Mouse (Mus musculus) lung, postnatal 0 days (tissue): ENCODE results near the gene Smim24. TPM values are rescaled to one million over a fixed set of nuclear protein-coding genes. Genes with fewer than 3 reads are reported as not detected.

Experiments used
- ATAC-seq: fragments of 200-750 bp; cut with Nextera tagmentation; 2 replicates; pipeline ENCODE4 v1.8.0; 2017; ENCODE audit warnings: moderate library complexity
- DNase-seq: peaks from one replicate; pipeline ENCODE4 v3.0.0-alpha.2; 2016; ENCODE audit warnings: low spot score
- H3K27ac ChIP-seq: fragments of 300-500 bp; sonication (generic); 2 replicates; pipeline ENCODE4 v1.5.1; 2014; ENCODE audit warnings: antibody characterized with exemption, mild to moderate bottlenecking, low read length, mixed read lengths
- H3K27me3 ChIP-seq: fragments of 300-500 bp; sonication (generic); replicated peaks from 2 replicates; pipeline ENCODE4 v1.6.1; 2014; ENCODE audit warnings: low read length, mixed read lengths; ENCODE audit not compliant: insufficient read depth
- H3K36me3 ChIP-seq: fragments of 300-500 bp; sonication (generic); 2 replicates; pipeline ENCODE4 v1.6.1; 2014; ENCODE audit warnings: low read length, mixed read lengths; ENCODE audit not compliant: insufficient read depth
- H3K4me1 ChIP-seq: fragments of 300-500 bp; sonication (generic); 2 replicates; pipeline ENCODE4 v1.6.1; 2014; ENCODE audit warnings: antibody characterized with exemption, low read depth, low read length, mixed read lengths; ENCODE audit not compliant: insufficient read depth
- H3K4me2 ChIP-seq: fragments of 300-500 bp; sonication (generic); replicated peaks from 2 replicates; pipeline ENCODE4 v1.6.1; 2014; ENCODE audit warnings: low read depth, mild to moderate bottlenecking, low read length, moderate library complexity, mixed read lengths
- H3K4me3 ChIP-seq: fragments of 300-500 bp; sonication (generic); 2 replicates; pipeline ENCODE4 v1.5.1; 2014; ENCODE audit warnings: low read depth, low read length
- H3K9ac ChIP-seq: fragments of 300-500 bp; sonication (generic); replicated peaks from 2 replicates; pipeline ENCODE4 v1.6.1; 2014; ENCODE audit warnings: low read depth, mild to moderate bottlenecking
- H3K9me3 ChIP-seq: fragments of 300-500 bp; sonication (generic); 2 replicates; pipeline ENCODE4 v1.6.1; 2016; ENCODE audit warnings: low read length, mixed read lengths
- CTCF ChIP-seq: IDR thresholded peaks from 2 replicates; pipeline ENCODE4 v1.5.1; 2016; ENCODE audit warnings: antibody characterized with exemption, mild to moderate bottlenecking
- EP300 ChIP-seq: IDR thresholded peaks from 2 replicates; pipeline ENCODE4 v1.6.1; 2016; ENCODE audit warnings: antibody characterized with exemption, mild to moderate bottlenecking, control low read depth
- WGBS: fragments of 180-500 bp; shearing (Covaris S2); extraction: QIAGEN DNeasy Blood & Tissue Kit; methylation state at CpG from one replicate; pipeline ENCODE4 v1.1.7; 2014; 5-methylcytosine and 5-hydroxymethylcytosine counted together
- polyA plus RNA-seq: library from polyadenylated mRNA; unstranded; fragments of >200 nt; fragmentation: Nextera tagmentation; extraction: Ambion mirVana; gene quantifications from 2 replicates; pipeline ENCODE4 v1.2.1, GENCODE M21; 2015

Gene Smim24
- polyA plus RNA-seq, 1 experiment from 2014 or later, result 3.1 TPM

- WGBS, result 65% methylated on average over 22 of the region's 22 CpGs
- no peak for ATAC-seq
Measured at GRCm38 (mm10) chr10:81400371-81401204, 7.7 kb downstream of the Smim24 start.

GRCm38 (mm10) chr10:81401205-81401520, 8.3 kb downstream of the Smim24 start:
- H3K9ac ChIP-seq, result no peak overlapping the region
- 42% methylated on average over 10 of the region's 10 CpGs for WGBS
- peak overlapping the region; percentile 77 for H3K27ac ChIP-seq
- no peak for TF ChIP-seq EP300
- no peak for TF ChIP-seq CTCF
- H3K4me3 ChIP-seq, result no peak overlapping the region
- H3K4me1 ChIP-seq, result peaks cover 15% of the 10 kb centered on the region
- peak; percentile 62 for DNase-seq
- peaks cover 33% of the 10 kb centered on the region for H3K36me3 ChIP-seq
- H3K4me2 ChIP-seq, result no peak overlapping the region
- H3K9me3 ChIP-seq, result no peaks in the 10 kb centered on the region
- ATAC-seq, result peak; percentile 34
- no peaks in the 10 kb centered on the region for H3K27me3 ChIP-seq

More at GRCm38 (mm10) chr10:81400371-81401204, 7.7 kb downstream of the Smim24 start:
- Histone ChIP-seq H3K9ac (no peak overlapping the region), H3K4me1 (peaks cover 15% of the 10 kb centered on the region), H3K4me3 (no peak overlapping the region), H3K36me3 (peaks cover 33% of the 10 kb centered on the region), H3K27ac (no peak overlapping the region), H3K27me3 (no peaks in the 10 kb centered on the region), H3K4me2 (no peak overlapping the region), H3K9me3 (no peaks in the 10 kb centered on the region)
- TF ChIP-seq EP300, result no peak
- no peak for TF ChIP-seq CTCF
- no peak for DNase-seq

- peak overlapping the region; percentile 25; the same call in 1 of the 2 replicates for H3K4me2 ChIP-seq
- H3K36me3 ChIP-seq, result peaks cover 33% of the 10 kb centered on the region
- H3K4me1 ChIP-seq, result peaks cover 15% of the 10 kb centered on the region
- no peaks in the 10 kb centered on the region for H3K9me3 ChIP-seq
- DNase-seq, result peak; percentile 91
- ATAC-seq, result peak; percentile 84
- peak overlapping the region; percentile 77 for H3K27ac ChIP-seq
- H3K27me3 ChIP-seq, result no peaks in the 10 kb centered on the region
- H3K9ac ChIP-seq, result no peak overlapping the region
- TF ChIP-seq EP300 (no peak), CTCF (peak; percentile 16; the same call in 1 of the 2 replicates)
- no peak overlapping the region for H3K4me3 ChIP-seq
- WGBS, result 12% methylated on average over 17 of the region's 18 CpGs
Measured at GRCm38 (mm10) chr10:81401521-81402226, 8.8 kb downstream of the Smim24 start.

GRCm38 (mm10) chr10:81402227-81402765, 9.4 kb downstream of the Smim24 start:
- peak overlapping the region; percentile 77 for H3K27ac ChIP-seq
- H3K9ac ChIP-seq, result no peak overlapping the region
- no peak for TF ChIP-seq EP300
- no peak for TF ChIP-seq CTCF
- H3K27me3 ChIP-seq, result no peaks in the 10 kb centered on the region
- peak overlapping the region; percentile 25; the same call in 1 of the 2 replicates for H3K4me2 ChIP-seq
- no peak for DNase-seq
- WGBS, result 23% methylated on average over 4 of the region's 7 CpGs
- H3K4me3 ChIP-seq, result no peak overlapping the region
- peaks cover 33% of the 10 kb centered on the region for H3K36me3 ChIP-seq
- H3K4me1 ChIP-seq, result peaks cover 15% of the 10 kb centered on the region
- no peak for ATAC-seq
- H3K9me3 ChIP-seq, result no peaks in the 10 kb centered on the region

- peaks cover 28% of the 10 kb centered on the region for H3K36me3 ChIP-seq
- no peak overlapping the region for H3K27ac ChIP-seq
- no peak overlapping the region for H3K4me3 ChIP-seq
- 75% methylated on average over 10 of the region's 10 CpGs for WGBS
- H3K27me3 ChIP-seq, result no peaks in the 10 kb centered on the region
- no peaks in the 10 kb centered on the region for H3K9me3 ChIP-seq
- ATAC-seq (no peak), DNase-seq (no peak)
- H3K9ac ChIP-seq, result no peak overlapping the region
- peaks cover 25% of the 10 kb centered on the region for H3K4me1 ChIP-seq
- no peak overlapping the region for H3K4me2 ChIP-seq
- no peak for TF ChIP-seq EP300
- TF ChIP-seq CTCF, result no peak
Measured at GRCm38 (mm10) chr10:81403511-81403910, 10.7 kb downstream of the Smim24 start.

GRCm38 (mm10) chr10:81404082-81404481, 11.2 kb downstream of the Smim24 start:
- Histone ChIP-seq H3K4me1 (peaks cover 27% of the 10 kb centered on the region), H3K9me3 (no peaks in the 10 kb centered on the region), H3K27ac (peak overlapping the region; percentile 26; the same call in 1 of the 2 replicates), H3K4me2 (no peak overlapping the region), H3K27me3 (no peaks in the 10 kb centered on the region), H3K9ac (no peak overlapping the region), H3K36me3 (peaks cover 26% of the 10 kb centered on the region), H3K4me3 (no peak overlapping the region)
- TF ChIP-seq CTCF (no peak), EP300 (no peak)
- DNase-seq, result no peak
- whole genome bisulfite sequencing, result 43% methylated on average over 9 of the region's 9 CpGs
- no peak for ATAC-seq
